Mouse (Mus musculus) 416B (cell line): ENCODE data around the gene Olfr906.

ENCODE experiments used
- DNase-seq: peaks from one replicate; pipeline ENCODE4 v3.0.0; 2011; ENCODE audit warnings: low read depth

The Olfr906 gene

GRCm38 (mm10) chr9:38486785-38487184, at the start of gene Olfr906:
Olfr906 (plus strand) TSS chr9:38487085.
- no peak for DNase-seq

- no peak for DNase-seq
These were observed 39.5 kb upstream of the Olfr906 start, which contains the start of gene Olfr902 for GRCm38 (mm10) chr9:38447352-38447751. Olfr902 (plus strand) TSS chr9:38447652.

- no peak for DNase-seq
These were observed 24.0 kb upstream of the Olfr906 start, which contains the start of gene Olfr904 for GRCm38 (mm10) chr9:38462844-38463243. Olfr904 (plus strand) TSS chr9:38463144.

GRCm38 (mm10) chr9:38470807-38471206, 16.1 kb upstream of the Olfr906 start, which contains the start of gene Olfr905:
Olfr905 (plus strand) TSS chr9:38471107.
- no peak for DNase-seq

DNA sequence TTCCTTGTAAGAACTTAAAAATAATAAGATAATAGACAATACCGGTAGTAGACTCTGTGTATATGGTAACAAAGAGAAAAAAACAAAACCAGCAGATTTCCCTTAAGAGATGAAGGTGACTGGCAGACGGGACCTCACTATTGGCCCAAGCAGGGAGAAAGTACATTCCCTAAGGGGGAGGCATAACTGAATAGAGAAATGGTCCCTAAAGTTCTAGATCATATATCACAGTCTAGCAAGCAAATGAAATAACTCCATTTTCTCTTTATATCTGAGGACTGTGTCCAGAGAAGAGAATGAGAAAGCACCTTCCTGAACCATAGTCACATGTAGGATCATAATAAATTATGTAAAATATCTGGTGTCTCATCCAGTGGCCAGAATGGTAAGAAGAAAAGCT, 8.6 kb downstream of the Olfr906 start, which contains the start of gene Olfr907:
Gene Olfr907 (plus strand): TSS at position 301 of the 400 bp plus-strand sequence.
- no peak for DNase-seq

GRCm38 (mm10) chr9:38512353-38512752, 25.5 kb downstream of the Olfr906 start:
- no peak for DNase-seq

- DNase-seq, result no peak
These were observed 34.4 kb downstream of the Olfr906 start, which contains the start of gene Olfr911-ps1 for GRCm38 (mm10) chr9:38521280-38521679. Olfr911-ps1 (plus strand) TSS chr9:38521580.

DNA sequence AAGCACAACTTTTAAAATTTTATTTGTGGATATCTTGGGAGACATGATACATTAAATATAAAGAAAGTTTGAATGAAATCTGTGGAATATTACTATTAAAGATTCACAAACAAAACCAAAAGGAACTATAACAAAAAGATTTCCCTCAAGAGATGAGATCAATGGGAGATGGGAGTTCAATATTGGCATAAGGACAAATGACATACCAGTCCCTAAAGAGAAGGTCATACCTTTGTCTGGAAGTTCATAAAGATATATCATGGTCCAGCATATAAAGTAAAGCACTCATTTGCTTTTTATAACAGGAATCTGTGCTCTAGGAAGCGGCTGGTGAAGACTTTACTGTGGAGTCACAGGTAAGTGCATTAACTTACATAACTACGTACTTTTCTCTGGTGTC, 50.7 kb downstream of the Olfr906 start, which contains the start of gene Olfr910:
Gene Olfr910 (plus strand): TSS at position 301 of the 400 bp plus-strand sequence.
- DNase-seq, result no peak
